Mouse (Mus musculus) megakaryocyte, embryonic 14.5 days (primary cell): ENCODE results near the gene Zpbp. TPM values are rescaled to one million over a fixed set of nuclear protein-coding genes. Genes with fewer than 3 reads are reported as not detected.

Source experiments
- H3K27me3 ChIP-seq: replicated peaks from 2 replicates; pipeline ENCODE3; 2012; ENCODE audit warnings: inconsistent platforms
- H3K36me3 ChIP-seq: replicated peaks from 2 replicates; pipeline ENCODE3; 2012; ENCODE audit warnings: low read length, inconsistent platforms, mixed read lengths
- H3K4me1 ChIP-seq: 2 replicates; pipeline ENCODE4 v1.6.1; 2012; ENCODE audit warnings: inconsistent platforms
- H3K4me3 ChIP-seq: replicated peaks from 2 replicates; pipeline ENCODE3; 2012; ENCODE audit warnings: moderate library complexity, mild to moderate bottlenecking, inconsistent platforms
- H3K9me3 ChIP-seq: 2 replicates; pipeline ENCODE4 v1.6.1; 2012; ENCODE audit warnings: inconsistent platforms
- FLI1 ChIP-seq: IDR thresholded peaks from 2 replicates; pipeline ENCODE4 v1.6.1; 2012; ENCODE audit warnings: low read length, inconsistent platforms, mixed read lengths
- GATA1 ChIP-seq: IDR thresholded peaks from 3 replicates; pipeline ENCODE4 v1.6.1; 2012; ENCODE audit warnings: mixed read lengths, low read length, inconsistent platforms, borderline replicate concordance
- polyA plus RNA-seq: library from polyadenylated mRNA; stranded (reverse); fragments of >175 nt; gene quantifications from 2 replicates; pipeline ENCODE4 v1.2.3, GENCODE M21; 2012; ENCODE audit warnings: low replicate concordance; ENCODE audit not compliant: insufficient read depth

Gene Zpbp
- polyA plus RNA-seq = not detected in 2 replicates

- Histone ChIP-seq H3K4me3 (peak within 1 kb of the TSS; percentile 98), H3K4me1 (peaks cover 26% of the 10 kb centered on the region), H3K36me3 (no peaks in the 10 kb centered on the region), H3K9me3 (no peaks in the 10 kb centered on the region), H3K27me3 (no peaks in the 10 kb centered on the region)
- no peak for TF ChIP-seq GATA1
- TF ChIP-seq FLI1 = peak; percentile 71; the same call in 1 of the 2 replicates
These were observed at the start of gene Zpbp, which contains the start of gene Spata48 for GRCm38 (mm10) chr11:11461635-11462560. TSS of gene Zpbp (minus strand) at chr11:11462408. TSS of gene Spata48 (plus strand) at chr11:11462094.

GRCm38 (mm10) chr11:11509413-11509812 is 47.2 kb upstream of the Zpbp start:
- Histone ChIP-seq H3K9me3 (no peaks in the 10 kb centered on the region), H3K27me3 (no peaks in the 10 kb centered on the region), H3K36me3 (no peaks in the 10 kb centered on the region), H3K4me3 (no peak overlapping the region), H3K4me1 (peaks cover 26% of the 10 kb centered on the region)
- no peak for TF ChIP-seq FLI1

GRCm38 (mm10) chr11:11506187-11506586 is 44.0 kb upstream of the Zpbp start:
- Histone ChIP-seq H3K36me3 (no peaks in the 10 kb centered on the region), H3K4me1 (no peaks in the 10 kb centered on the region), H3K4me3 (no peak overlapping the region), H3K27me3 (no peaks in the 10 kb centered on the region), H3K9me3 (no peaks in the 10 kb centered on the region)
- no peak for TF ChIP-seq GATA1
- TF ChIP-seq FLI1 = no peak

- Histone ChIP-seq H3K9me3 (no peaks in the 10 kb centered on the region), H3K4me1 (no peaks in the 10 kb centered on the region; the same call in 1 of the 2 replicates), H3K27me3 (no peaks in the 10 kb centered on the region), H3K4me3 (no peak overlapping the region), H3K36me3 (no peaks in the 10 kb centered on the region)
- TF ChIP-seq FLI1 = no peak
These were observed 37.7 kb upstream of the Zpbp start for GRCm38 (mm10) chr11:11499944-11500343.

GRCm38 (mm10) chr11:11495697-11496096 is 33.5 kb upstream of the Zpbp start:
- Histone ChIP-seq H3K27me3 (no peaks in the 10 kb centered on the region), H3K36me3 (no peaks in the 10 kb centered on the region), H3K9me3 (no peaks in the 10 kb centered on the region), H3K4me3 (no peak overlapping the region), H3K4me1 (no peaks in the 10 kb centered on the region; the same call in 1 of the 2 replicates)
- no peak for TF ChIP-seq GATA1
- TF ChIP-seq FLI1 = no peak

GRCm38 (mm10) chr11:11492044-11492443 is 29.8 kb upstream of the Zpbp start:
- no peak overlapping the region for H3K4me3 ChIP-seq
- H3K9me3 ChIP-seq = no peaks in the 10 kb centered on the region
- H3K36me3 ChIP-seq = no peaks in the 10 kb centered on the region
- no peak for TF ChIP-seq FLI1
- no peak for TF ChIP-seq GATA1
- no peaks in the 10 kb centered on the region for H3K27me3 ChIP-seq
- H3K4me1 ChIP-seq = 0 out of 2 replicates have a peak, but pooled peaks cover 3% of the 10 kb centered on the region

- Histone ChIP-seq H3K27me3 (no peaks in the 10 kb centered on the region), H3K4me1 (peaks cover 10% of the 10 kb centered on the region), H3K4me3 (peak overlapping the region; percentile 25), H3K9me3 (no peaks in the 10 kb centered on the region), H3K36me3 (no peaks in the 10 kb centered on the region)
- no peak for TF ChIP-seq GATA1
- no peak for TF ChIP-seq FLI1
These were observed 22.2 kb upstream of the Zpbp start for GRCm38 (mm10) chr11:11484378-11484777.

GRCm38 (mm10) chr11:11468924-11469323 is 6.7 kb upstream of the Zpbp start:
- TF ChIP-seq GATA1 (no peak), FLI1 (no peak)
- Histone ChIP-seq H3K9me3 (no peaks in the 10 kb centered on the region), H3K4me1 (peaks cover 24% of the 10 kb centered on the region), H3K36me3 (no peaks in the 10 kb centered on the region), H3K4me3 (no peak overlapping the region), H3K27me3 (no peaks in the 10 kb centered on the region)

- Histone ChIP-seq H3K27me3 (no peaks in the 10 kb centered on the region), H3K36me3 (no peaks in the 10 kb centered on the region), H3K4me3 (peak overlapping the region; percentile 98), H3K4me1 (peaks cover 29% of the 10 kb centered on the region), H3K9me3 (no peaks in the 10 kb centered on the region)
- TF ChIP-seq GATA1 (no peak), FLI1 (no peak)
These were observed 318 bp upstream of the Zpbp start for GRCm38 (mm10) chr11:11462561-11462890.

GRCm38 (mm10) chr11:11455037-11455436 is 7.2 kb downstream of the Zpbp start:
- no peaks in the 10 kb centered on the region for H3K9me3 ChIP-seq
- no peak overlapping the region for H3K4me3 ChIP-seq
- H3K27me3 ChIP-seq = no peaks in the 10 kb centered on the region
- TF ChIP-seq GATA1 = no peak
- TF ChIP-seq FLI1 = no peak
- 0 out of 2 replicates have a peak, but pooled peaks cover 2% of the 10 kb centered on the region for H3K4me1 ChIP-seq
- H3K36me3 ChIP-seq = no peaks in the 10 kb centered on the region
